Mouse (Mus musculus): ENCODE measurements around the gene Hgd.

DNA sequence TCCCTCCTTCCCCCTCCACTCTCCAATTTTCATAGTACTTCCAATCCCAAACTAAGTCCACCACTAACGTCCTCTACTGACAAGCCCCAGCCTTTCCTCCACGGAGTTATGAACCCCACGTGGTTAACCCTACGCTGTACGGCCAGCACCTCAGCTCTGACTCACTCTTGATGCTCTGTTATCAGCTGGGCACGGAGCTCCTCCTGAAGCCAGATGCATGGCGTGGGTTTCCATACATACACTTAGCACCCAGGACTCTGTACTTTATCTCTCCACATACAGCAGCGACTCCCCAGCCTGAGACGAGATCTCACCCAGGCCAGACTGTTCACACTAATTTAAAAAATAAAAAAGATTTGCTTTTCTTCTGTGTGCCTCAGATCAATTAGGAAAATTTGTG, 54.6 kb downstream of the Hgd start:
- TF ChIP-seq CTCF (IDR thresholded peaks at IDR 0.05; ENCODE audit: low read depth): no peak
- no peak for TF ChIP-seq EP300 (IDR thresholded peaks at IDR 0.05; ENCODE audit: low read depth)
